Mouse (Mus musculus) heart, postnatal 10 days (tissue): ENCODE data around the gene Gnb1l. TPM values are rescaled to one million over a fixed set of nuclear protein-coding genes. Genes with fewer than 3 reads are reported as not detected.

Experiments used
- DNase-seq, 2 experiments: peaks; one replicate each; pipeline ENCODE4 v3.0.0; 2021
- intact Hi-C: fragments of 180-260 bp; cut with DNase I; formaldehyde crosslinking; loops from one replicate; pipeline ENCODE4 v1.15.1; 2025
- total RNA-seq, 2 experiments: library from RNA; stranded (reverse); gene quantifications; 2 replicates each; pipeline ENCODE4 v1.2.3; 2021

Gene Gnb1l
- total RNA-seq, 2 experiments from 2014 or later = 6.4 to 6.9 TPM

DNA sequence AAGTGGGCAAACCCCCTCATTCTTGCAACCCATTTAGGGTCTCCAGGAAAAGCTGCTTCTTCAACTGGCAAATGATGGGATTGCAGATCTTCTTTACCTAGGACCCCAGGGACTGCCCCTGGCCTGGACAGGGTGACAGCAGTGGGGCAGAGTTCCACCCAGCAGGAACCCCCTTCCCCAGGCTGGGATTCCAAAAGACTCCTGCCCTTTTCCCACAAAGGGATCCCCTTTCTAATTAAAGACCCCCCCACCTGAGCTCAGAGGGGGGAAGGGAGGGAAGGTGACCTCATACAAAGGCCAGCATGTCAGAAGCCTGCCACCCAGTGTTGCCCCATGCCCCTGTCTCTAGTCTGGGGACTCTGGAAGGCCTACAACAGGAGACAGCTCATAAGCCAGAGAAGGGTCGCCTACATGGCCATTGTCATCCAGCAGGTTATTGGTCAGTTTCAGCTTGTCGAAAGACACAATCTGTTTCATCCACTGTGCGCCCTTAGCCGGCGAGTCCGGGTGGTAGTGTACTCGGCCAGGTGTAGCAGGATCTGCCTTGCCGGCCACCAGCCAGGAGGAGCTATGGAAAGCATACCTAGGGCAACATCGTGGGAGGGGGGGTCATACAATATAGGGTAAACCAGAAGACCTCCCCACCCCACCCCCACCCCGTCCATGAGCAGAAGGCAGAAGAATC, 85.3 kb downstream of the Gnb1l start:
- intact Hi-C loops = no loop called here
- DNase-seq = no peak

DNA sequence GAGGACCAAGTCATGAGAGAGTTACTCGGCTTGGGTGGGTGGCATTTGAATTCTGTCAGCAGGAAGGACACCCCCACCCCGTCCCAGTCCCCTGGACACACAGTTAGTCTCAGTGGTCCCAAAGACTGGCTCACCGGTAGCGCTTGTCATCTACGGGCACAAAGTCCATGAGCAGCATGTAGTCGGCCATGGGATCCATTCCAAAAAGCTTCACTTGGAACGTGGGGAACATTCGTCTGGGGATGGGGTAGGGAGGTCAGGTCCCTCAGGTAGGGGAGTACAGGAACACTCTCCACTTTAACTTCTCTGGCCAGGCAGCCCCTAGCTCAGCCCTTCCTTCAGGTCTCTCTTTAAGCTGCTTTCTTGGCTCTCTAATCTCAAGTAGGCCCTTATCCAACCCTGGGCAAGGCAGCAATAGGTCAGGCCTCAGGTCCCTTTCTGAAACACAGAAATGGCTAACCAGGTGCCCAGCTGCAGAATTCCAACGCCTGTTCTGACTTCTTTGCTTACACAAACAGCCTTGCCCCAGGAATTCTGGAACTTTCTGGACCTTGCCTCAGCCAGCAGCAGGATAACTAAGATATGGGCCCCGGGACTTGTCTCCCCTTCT, 86.5 kb downstream of the Gnb1l start:
- intact Hi-C loops = no loop called here
- no peak for DNase-seq

GRCm38 (mm10) chr16:18585676-18586075, 87.2 kb downstream of the Gnb1l start:
- no peak for DNase-seq
- intact Hi-C loops = no loop called here

DNA sequence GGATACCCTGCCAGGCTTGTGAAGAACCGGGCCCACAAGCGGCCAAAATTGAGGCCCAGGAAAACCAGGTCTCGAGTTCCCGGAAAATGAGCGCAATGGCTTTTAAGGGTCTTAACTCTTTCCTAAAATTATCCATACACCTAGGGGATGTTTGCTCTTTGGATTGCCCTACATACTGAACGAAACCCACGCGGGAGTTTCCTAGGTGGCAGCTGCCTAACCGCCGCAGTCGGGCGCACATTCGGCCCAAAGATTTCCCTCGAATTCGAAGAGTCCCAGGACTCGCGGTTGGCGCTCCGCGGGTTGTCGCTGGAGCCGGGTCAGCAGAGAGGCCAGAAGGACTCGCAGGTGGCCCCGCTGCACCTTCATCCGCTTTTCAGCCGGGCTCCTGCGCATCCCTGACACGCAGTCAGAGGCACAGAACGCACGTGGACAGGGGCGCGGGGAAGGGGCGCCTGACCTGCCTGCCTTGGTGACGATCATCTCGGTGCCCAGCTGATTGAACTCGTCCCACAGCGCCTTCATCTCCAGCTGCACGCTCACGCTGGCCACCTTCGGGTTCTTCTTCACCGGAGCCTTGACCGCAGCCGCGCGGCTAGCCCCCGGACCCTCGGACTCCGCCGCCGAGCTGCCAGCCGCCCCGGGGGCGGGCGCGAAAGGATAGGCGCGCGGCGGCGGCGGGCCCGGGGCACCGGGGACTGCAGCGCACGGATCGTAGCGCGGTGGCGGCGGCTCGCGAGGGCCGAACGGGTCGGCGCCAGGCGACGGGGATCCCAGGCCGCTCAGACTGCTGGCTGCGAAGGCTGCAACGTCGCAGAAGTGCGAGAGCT, 87.8 kb downstream of the Gnb1l start:
- intact Hi-C loops = no loop called here

GRCm38 (mm10) chr16:18586906-18587546, 88.5 kb downstream of the Gnb1l start:
- intact Hi-C loops = no loop called here
- no peak for DNase-seq

More for the DNA sequence above, 87.8 kb downstream of the Gnb1l start:
- no peak for DNase-seq

- intact Hi-C loops = no loop called here
- DNase-seq = no peak
Observed at GRCm38 (mm10) chr16:18587847-18588737, 89.6 kb downstream of the Gnb1l start.

DNA sequence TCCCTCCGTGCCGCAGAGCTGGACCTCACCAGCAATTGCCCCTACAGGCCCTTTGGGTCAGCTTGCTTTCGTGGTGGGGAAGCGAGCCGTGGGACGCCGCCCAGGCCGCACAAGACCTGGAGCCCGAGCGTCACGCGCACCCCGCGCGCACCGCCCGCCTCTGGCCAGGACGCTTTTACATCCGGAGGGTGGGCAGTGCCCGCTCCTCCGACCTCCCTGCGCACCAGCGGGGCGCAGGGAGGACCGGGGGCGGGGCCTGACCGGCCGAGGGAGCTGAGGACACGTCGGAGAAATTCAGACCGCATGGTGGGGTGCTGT, 90.2 kb downstream of the Gnb1l start:
- DNase-seq = no peak
- intact Hi-C loops = no loop called here

DNA sequence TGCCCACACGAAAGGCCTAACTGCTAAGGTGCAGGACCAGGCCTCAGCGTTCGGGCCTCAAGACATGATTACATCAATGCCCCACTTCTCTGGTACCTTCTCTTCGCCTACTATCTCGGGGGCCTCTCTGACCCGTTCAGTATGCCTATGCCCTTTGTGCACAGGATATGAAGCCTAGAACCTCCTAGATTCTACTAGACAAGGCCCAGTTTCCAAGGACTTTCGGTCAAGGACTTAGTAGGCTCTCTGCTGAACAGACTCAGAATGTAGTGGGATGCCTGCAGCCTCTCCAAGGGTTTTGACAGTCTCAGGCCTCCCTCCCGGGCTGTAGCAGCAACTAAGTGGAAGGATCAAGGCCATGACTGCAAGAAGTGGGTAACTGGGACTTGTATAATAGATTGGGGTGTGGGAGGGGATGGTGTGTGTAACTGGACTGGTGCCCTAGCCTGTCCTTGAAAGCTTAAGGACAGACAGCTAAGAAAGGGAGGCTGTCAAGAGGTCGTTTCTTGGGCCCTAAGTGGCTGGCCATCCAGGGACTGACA, 90.6 kb downstream of the Gnb1l start:
- DNase-seq = no peak
- intact Hi-C loops = no loop called here

DNA sequence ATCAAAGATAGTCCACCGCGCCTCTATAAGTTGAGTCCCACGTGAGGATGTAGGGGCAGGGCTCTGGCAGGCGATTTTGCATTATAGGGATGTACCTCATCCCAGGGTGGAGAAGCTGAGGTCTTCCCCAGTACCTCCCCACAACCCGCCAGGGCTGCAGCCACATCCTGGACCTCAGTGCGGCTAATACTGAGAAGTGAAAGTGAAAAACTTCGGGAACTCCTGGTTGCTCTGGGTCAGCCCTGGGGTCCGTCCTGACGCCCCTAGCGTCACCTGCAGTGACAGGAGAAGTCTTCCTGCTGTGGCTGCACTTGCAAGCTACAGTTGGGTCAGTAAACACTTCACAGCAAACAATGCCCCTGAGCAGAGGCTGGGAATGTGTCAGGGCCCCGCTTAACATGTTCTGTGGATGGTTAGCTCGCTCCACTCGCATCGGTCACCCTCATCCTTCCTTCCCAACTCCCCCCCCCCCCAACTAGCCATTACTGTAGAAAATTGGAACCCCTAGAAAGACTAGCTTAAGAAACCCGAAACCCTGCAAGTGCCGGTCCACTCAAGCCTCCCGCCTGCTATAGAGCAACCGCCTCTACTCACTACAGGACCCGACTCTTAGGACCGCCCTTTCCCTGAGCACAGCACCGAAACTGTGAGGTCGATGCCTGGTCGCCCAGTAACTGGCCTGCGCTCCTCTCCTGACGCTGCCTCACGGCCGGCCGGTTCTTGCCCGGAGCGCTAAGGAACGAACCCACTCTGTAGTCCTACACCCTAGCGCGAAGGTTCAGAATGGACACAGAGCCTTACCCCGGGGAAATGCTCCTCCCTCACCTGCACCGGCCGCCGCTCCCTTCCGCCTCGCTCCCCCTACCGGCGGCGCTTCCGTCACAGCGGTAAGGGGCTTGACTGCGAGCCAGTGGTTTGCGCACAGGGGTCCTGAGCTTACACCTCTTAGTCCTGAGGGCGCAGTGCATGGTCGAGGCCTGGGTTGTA, 91.6 kb downstream of the Gnb1l start, which contains the start of gene Tbx1:
Gene Tbx1, minus strand, starts transcription at position 868 of the 987 bp plus-strand sequence.
- no peak for DNase-seq
- intact Hi-C loops = no loop called here

DNA sequence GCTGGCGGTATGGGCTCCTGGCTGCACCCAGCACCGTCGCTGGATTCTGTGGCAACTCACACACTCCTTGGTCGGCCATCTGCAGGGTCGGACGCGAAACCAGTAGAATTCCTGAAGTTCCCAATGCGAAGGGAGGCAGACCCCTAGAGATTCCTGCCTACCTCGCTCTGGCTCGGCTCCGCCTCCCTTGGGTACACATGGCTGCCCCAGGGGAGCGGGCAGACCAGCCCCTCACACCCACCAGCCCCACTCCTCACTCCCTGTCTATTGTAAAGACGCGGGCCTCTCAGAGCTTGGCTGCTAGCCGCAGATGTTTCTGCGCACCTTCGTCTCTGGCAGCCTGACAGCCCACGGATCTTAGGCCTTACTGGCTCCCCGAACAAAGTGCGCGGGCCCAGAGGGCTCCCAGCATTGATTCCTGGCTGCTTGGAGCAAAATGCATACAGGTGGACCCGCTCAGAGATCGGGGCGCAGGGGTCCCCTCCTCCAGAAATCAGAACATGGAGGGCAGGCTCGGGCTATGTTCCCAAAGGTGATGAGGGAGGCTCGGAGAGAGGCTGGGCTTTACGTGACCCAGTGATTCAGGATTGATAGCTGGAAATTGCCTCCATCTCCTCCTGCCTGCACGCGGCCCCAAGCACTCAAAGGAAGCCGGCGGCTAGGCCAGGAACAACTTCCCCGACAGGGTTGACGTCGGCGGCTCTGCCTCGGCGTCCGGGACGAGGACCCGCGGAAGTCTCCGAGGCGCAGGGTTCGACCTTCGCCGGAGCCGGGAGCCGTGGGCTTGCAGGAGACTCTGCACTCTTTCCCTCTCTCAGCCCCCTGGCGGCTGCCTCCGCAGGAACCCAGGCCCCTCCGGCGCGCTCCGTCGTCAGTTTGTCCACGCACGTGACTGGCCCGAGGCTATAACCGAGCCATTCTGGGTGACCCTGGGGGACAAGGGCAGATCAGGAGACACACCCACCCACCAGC, 92.8 kb downstream of the Gnb1l start:
- intact Hi-C loops = no loop called here
- peak; percentile 29 to 46 for DNase-seq

GRCm38 (mm10) chr16:18593930-18594329, 95.4 kb downstream of the Gnb1l start:
- intact Hi-C loops = no loop called here
- no peak for DNase-seq

DNA sequence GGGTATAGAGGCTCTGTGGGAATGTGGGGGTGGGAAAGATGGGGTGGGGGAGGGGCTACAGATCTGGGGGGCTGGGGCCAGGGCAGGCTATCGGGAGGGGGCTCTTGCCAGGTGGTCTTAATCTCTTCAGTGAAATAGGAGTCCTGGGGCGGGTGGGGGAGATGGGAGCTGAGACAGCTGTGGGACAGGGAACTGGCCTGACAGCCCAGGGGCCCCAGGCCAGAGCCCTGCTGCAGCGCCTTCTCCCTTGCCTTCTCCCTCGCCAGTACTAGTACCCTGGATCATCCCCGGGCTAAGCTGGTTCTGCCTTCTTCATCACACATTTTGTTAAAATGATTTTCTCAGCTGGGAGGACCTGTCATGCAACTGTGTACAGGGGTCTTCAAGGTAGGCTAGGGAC, 97.7 kb downstream of the Gnb1l start:
- intact Hi-C loops = no loop called here
- no peak for DNase-seq

GRCm38 (mm10) chr16:18598006-18598405, 99.5 kb downstream of the Gnb1l start:
- no peak for DNase-seq
- intact Hi-C loops = no loop called here

GRCm38 (mm10) chr16:18601447-18601846, 102.9 kb downstream of the Gnb1l start:
- DNase-seq = no peak
- intact Hi-C loops = loop anchor here (5.0 kb wide), 1 partner anchor 49 kb away; no protein-coding TSS in a partner anchor

- DNase-seq = peak; percentile 78 to 84
- intact Hi-C loops = loop anchor here (5.0 kb wide), 1 partner anchor 52 kb away; no protein-coding TSS in a partner anchor
Observed at GRCm38 (mm10) chr16:18604267-18604701, 105.8 kb downstream of the Gnb1l start.

DNA sequence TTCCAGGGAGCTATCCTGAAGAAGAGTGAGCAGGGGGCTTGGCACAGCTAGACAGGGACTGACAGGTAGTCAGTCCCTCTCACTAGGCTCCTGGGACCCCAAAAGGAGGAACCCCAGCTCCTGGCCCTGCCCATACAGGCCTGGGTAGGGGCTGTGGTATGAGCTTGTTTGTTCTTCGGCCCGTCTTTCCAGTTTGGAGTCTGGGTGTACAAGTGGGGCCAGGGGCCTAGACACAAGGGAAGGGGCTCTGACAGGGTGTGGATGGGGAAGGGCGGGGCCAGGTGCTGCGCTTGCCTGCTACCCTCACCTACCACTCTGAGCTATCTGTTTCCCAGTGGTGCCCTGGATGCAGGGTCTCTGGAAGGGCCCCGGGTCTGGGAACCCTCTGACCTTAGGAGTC, 107.2 kb downstream of the Gnb1l start:
- intact Hi-C loops = no loop called here
- DNase-seq = no peak

DNA sequence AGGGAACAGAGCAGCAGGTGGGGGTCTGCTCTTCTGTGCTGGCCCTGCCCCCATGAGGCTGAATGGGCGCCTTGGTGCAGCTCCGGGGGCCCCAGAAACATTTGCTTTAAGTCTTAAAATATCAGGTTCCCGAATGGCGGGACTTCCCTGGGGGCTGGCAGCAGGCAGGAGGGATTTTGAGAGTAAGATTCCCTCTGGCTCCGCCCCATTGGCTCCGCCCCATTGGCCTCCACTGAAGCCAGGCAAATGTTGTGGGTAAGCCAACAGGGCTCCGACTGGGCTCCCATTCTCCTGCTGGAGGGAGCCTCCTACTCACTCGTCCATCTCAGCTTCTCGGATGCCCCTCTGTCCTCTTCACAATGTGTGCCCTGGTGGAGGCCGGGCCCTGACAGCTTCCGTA, 109.7 kb downstream of the Gnb1l start:
- intact Hi-C loops = no loop called here
- no peak for DNase-seq
